Mouse (Mus musculus) C2C12 (cell line): ENCODE results near the gene Ccdc22.

ENCODE experiments used
- CTCF ChIP-seq: IDR thresholded peaks from one replicate; pipeline ENCODE4 v1.5.1; 2011; ENCODE audit not compliant: control insufficient read depth, insufficient read depth, insufficient read length
- MAX ChIP-seq: IDR thresholded peaks from one replicate; pipeline ENCODE4 v1.6.1; 2011; ENCODE audit warnings: mild to moderate bottlenecking, control low read depth
- MYOD1 ChIP-seq: IDR thresholded peaks from one replicate; pipeline ENCODE4 v1.6.1; 2011; ENCODE audit warnings: low read depth; ENCODE audit not compliant: control insufficient read depth, insufficient read length
- USF1 ChIP-seq: IDR thresholded peaks from one replicate; pipeline ENCODE4 v1.6.1; 2011; ENCODE audit warnings: low read depth, mild to moderate bottlenecking, control low read depth, moderate library complexity

DNA sequence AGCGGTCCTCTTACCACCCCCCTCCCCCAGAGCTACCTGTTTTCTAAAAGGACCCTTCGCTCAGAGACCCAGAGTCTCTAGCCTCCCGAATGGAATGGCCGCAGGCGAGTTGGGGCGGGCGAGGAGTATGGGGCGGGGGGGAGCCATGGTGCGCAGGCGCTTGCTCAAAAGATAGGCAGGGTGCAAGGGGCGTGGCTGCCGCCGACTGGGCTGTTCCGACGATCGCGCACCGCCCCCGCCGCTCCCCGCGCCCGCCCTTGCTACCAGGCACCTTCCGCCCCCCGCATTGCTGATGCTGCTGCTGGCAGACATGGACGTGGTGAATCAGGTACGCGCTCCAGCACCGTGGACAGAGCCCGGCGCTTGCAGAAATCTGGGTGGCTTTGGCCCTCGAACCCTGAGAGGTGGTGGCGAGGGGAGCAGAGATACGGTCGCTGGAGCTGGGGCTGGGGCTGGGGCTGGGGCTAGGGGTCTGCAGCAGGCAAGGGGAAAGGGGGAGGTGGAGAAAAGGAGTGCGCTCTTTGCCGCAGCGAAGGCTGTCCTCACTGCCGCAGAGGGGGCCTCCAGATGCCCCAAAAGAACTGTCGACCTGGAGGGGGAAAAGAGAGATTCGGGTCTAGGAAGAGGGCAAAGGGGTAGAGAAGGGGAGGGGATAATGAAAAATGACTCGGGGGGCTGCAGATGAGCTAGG is 33.2 kb upstream of the Ccdc22 start, which contains the start of gene Syp:
- no peak for TF ChIP-seq MYOD1
- no peak for TF ChIP-seq CTCF
- no peak for TF ChIP-seq USF1
- no peak for TF ChIP-seq MAX
